ENCODE assay signal across 21 mouse cellular contexts in genomic region chr1:36098432-36098831, GRCm38 (mm10). TPM values are rescaled to one million over a fixed set of nuclear protein-coding genes. Genes with fewer than 3 reads are reported as not detected.
A peak's percentile ranks its signal among the peaks of the same experiment; 100 is the strongest.
DNase-seq lines count a peak whose midpoint lies in the region; ATAC-seq and TF ChIP-seq lines count a peak whose summit lies in the region.
"Had no signal": no experiment of that assay in that cellular context is flagged by ENCODE, and none has a peak within 500 bp of the region (broad histone marks: within the 10 kb centered on the region; RNA-seq: fewer than 3 reads in every experiment).

No protein-coding gene starts in this region.

- ATAC-seq in liver, embryonic 12.5 days, result no peak
- ATAC-seq in heart, postnatal 0 days (ENCODE audit: insufficient read depth, low read depth), result peak; percentile 54; the same call in 1 of the 2 replicates
- ATAC-seq: inflammation-experienced regulatory T-cells, adult 6 months; midbrain, embryonic 13.5 days had no signal

- 57% methylated on average over 4 of the region's 4 CpGs for WGBS in heart, adult 2 months
- WGBS in liver, embryonic 12.5 days (ENCODE audit: insufficient replicate concordance), result 86% methylated on average over 4 of the region's 4 CpGs
- WGBS in heart, postnatal 0 days, result 54% methylated on average over 4 of the region's 4 CpGs
- 90% methylated on average over 4 of the region's 4 CpGs for WGBS in forebrain, embryonic 10.5 days

- intact Hi-C loops in heart, adult 2 months (cut with DNase I), result no loop called here
- intact Hi-C loops in heart, postnatal 36 days (cut with DNase I), result no loop called here

- TF ChIP-seq EP300 in heart, adult 2 months (IDR thresholded peaks at IDR 0.05; ENCODE audit: insufficient read depth, low read depth, low read length), result 0 out of 2 replicates have a peak, but pooled peaks have one; percentile 23
- TF ChIP-seq EP300 in heart, postnatal 0 days (IDR thresholded peaks at IDR 0.05; ENCODE audit: low read depth), result no peak

- TF ChIP-seq POLR2A in heart, adult 2 months (IDR thresholded peaks at IDR 0.05; ENCODE audit: insufficient read depth, low read depth, low read length), result no peak

- no peak overlapping the region for H3K4me3 ChIP-seq in heart, adult 2 months
- H3K4me3 ChIP-seq in liver, embryonic 12.5 days, result no peak overlapping the region
- no peak overlapping the region for H3K4me3 ChIP-seq in heart, postnatal 0 days (ENCODE audit: low read depth, low read length)
- H3K4me3 ChIP-seq in forebrain, embryonic 10.5 days, result no peak overlapping the region
- H3K4me3 ChIP-seq: embryonic facial prominence, embryonic 10.5 days; forebrain, embryonic 12.5 days; hindbrain, embryonic 13.5 days; limb, embryonic 15.5 days; midbrain, embryonic 13.5 days; neural tube, embryonic 13.5 days had no signal

- no peaks in the 10 kb centered on the region for H3K9me3 ChIP-seq in liver, embryonic 12.5 days (replicated peaks)
- no peaks in the 10 kb centered on the region for H3K9me3 ChIP-seq in heart, postnatal 0 days (replicated peaks; ENCODE audit: control insufficient read depth, low read length)
- H3K9me3 ChIP-seq in forebrain, embryonic 10.5 days, result no peaks in the 10 kb centered on the region
- H3K9me3 ChIP-seq: embryonic facial prominence, embryonic 10.5 days; forebrain, embryonic 12.5 days; hindbrain, embryonic 13.5 days; limb, embryonic 15.5 days; midbrain, embryonic 13.5 days; neural tube, embryonic 13.5 days had no signal

- DNase-seq in heart, adult 2 months, result peak in 1 of 2 experiments; percentile 34
- DNase-seq in heart, postnatal 36 days, result no peak
- DNase-seq in liver, result no peak
- DNase-seq in heart, postnatal 0 days (ENCODE audit: low spot score), result no peak
- no peak for DNase-seq in ovary, postnatal 14 days (ENCODE audit: low spot score)
- DNase-seq in forebrain, embryonic 10.5 days (ENCODE audit: extremely low spot score, low spot score), result no peak
- DNase-seq: adrenal gland, adult 2 months; B cell, adult 2 months; cerebellum, adult 9-10 months; kidney, adult 9 months; kidney, postnatal 25 days; lung, postnatal 10 days; right cerebral cortex, postnatal 14 days had no signal

- no peaks in the 10 kb centered on the region for H3K36me3 ChIP-seq in heart, adult 2 months (ENCODE audit: control insufficient read depth, insufficient read depth, low read length)
- peaks cover 99% of the 10 kb centered on the region for H3K36me3 ChIP-seq in liver, embryonic 12.5 days
- peaks cover 18% of the 10 kb centered on the region for H3K36me3 ChIP-seq in heart, postnatal 0 days (replicated peaks; ENCODE audit: control insufficient read depth, insufficient read depth, low read length)
- peaks cover 99% of the 10 kb centered on the region for H3K36me3 ChIP-seq in forebrain, embryonic 10.5 days (replicated peaks)

- no peaks in the 10 kb centered on the region for H3K27me3 ChIP-seq in heart, adult 2 months (ENCODE audit: control insufficient read depth, insufficient read depth, low read length)
- H3K27me3 ChIP-seq in liver, embryonic 12.5 days (replicated peaks), result no peaks in the 10 kb centered on the region
- no peaks in the 10 kb centered on the region for H3K27me3 ChIP-seq in heart, postnatal 0 days (ENCODE audit: control insufficient read depth, insufficient read depth, low read length)
- no peaks in the 10 kb centered on the region for H3K27me3 ChIP-seq in forebrain, embryonic 10.5 days (ENCODE audit: poor library complexity, severe bottlenecking)
- H3K27me3 ChIP-seq: forebrain, embryonic 12.5 days; hindbrain, embryonic 13.5 days; limb, embryonic 15.5 days; midbrain, embryonic 13.5 days; neural tube, embryonic 13.5 days had no signal

- peaks cover 11% of the 10 kb centered on the region for H3K4me1 ChIP-seq in heart, adult 2 months (ENCODE audit: control insufficient read depth, insufficient read depth, low read length)
- peaks cover 79% of the 10 kb centered on the region for H3K4me1 ChIP-seq in liver, embryonic 12.5 days
- peaks cover 23% of the 10 kb centered on the region; the same call in 1 of the 2 replicates for H3K4me1 ChIP-seq in heart, postnatal 0 days (ENCODE audit: control insufficient read depth, insufficient read depth)
- no peaks in the 10 kb centered on the region for H3K4me1 ChIP-seq in forebrain, embryonic 10.5 days
- H3K4me1 ChIP-seq: embryonic facial prominence, embryonic 10.5 days; forebrain, embryonic 12.5 days had no signal

- no peak for TF ChIP-seq CTCF in heart, adult 2 months (IDR thresholded peaks at IDR 0.05)
- TF ChIP-seq CTCF in heart, postnatal 0 days (IDR thresholded peaks at IDR 0.05; ENCODE audit: low read depth), result no peak

- no peak overlapping the region for H3K9ac ChIP-seq in heart, adult 2 months (ENCODE audit: low read depth, low read length)
- no peak overlapping the region for H3K9ac ChIP-seq in liver, embryonic 12.5 days
- no peak overlapping the region for H3K9ac ChIP-seq in heart, postnatal 0 days (replicated peaks; ENCODE audit: low read depth, low read length)
- H3K9ac ChIP-seq: forebrain, embryonic 12.5 days; hindbrain, embryonic 13.5 days; limb, embryonic 15.5 days; midbrain, embryonic 13.5 days; neural tube, embryonic 13.5 days had no signal

- H3K79me2 ChIP-seq in heart, adult 2 months (replicated peaks; ENCODE audit: control insufficient read depth, insufficient read depth, low read length), result no peaks in the 10 kb centered on the region

- H3K27ac ChIP-seq in heart, adult 2 months, result peak overlapping the region; percentile 55
- H3K27ac ChIP-seq in liver, embryonic 12.5 days, result peak overlapping the region; percentile 99
- peak overlapping the region; percentile 36 for H3K27ac ChIP-seq in heart, postnatal 0 days (ENCODE audit: low read depth)
- no peak overlapping the region for H3K27ac ChIP-seq in forebrain, embryonic 10.5 days
- H3K27ac ChIP-seq: embryonic facial prominence, embryonic 10.5 days; forebrain, embryonic 12.5 days; hindbrain, embryonic 13.5 days; limb, embryonic 15.5 days; midbrain, embryonic 13.5 days; neural tube, embryonic 13.5 days had no signal

- no peak overlapping the region for H3K4me2 ChIP-seq in liver, embryonic 12.5 days
- no peak overlapping the region for H3K4me2 ChIP-seq in heart, postnatal 0 days (ENCODE audit: low read depth, low read length)
- H3K4me2 ChIP-seq: forebrain, embryonic 12.5 days; hindbrain, embryonic 13.5 days; limb, embryonic 15.5 days; midbrain, embryonic 13.5 days; neural tube, embryonic 13.5 days had no signal

RNA-seq across cellular contexts. Expression of gene Hs6st1, which starts 30.2 kb away (rescaled TPM):
- 10 to 100 TPM; 22.8 to 23.0 TPM for total RNA-seq in heart, adult 2 months (2021)
- polyA plus RNA-seq in heart, adult 2 months (2012; rRNA removed), result 25.3 and 28.9 TPM in 2 replicates
- 10 to 100 TPM; 21.3 to 23.1 TPM for total RNA-seq in heart, postnatal 36 days (2021)
- polyA plus RNA-seq in liver, embryonic 12.5 days (2016; fragmentation: Nextera tagmentation; extraction: Ambion mirVana), result 21.9 and 23.6 TPM in 2 replicates
- total RNA-seq in heart, postnatal 0 days (2014; rRNA removed; ENCODE audit: low replicate concordance), result 31.5 and 39.8 TPM in 2 replicates
- polyA plus RNA-seq in heart, postnatal 0 days (2015; fragmentation: Nextera tagmentation; extraction: Ambion mirVana), result 2.7 and 3.2 TPM in 2 replicates
- 4.2 TPM in 2 replicates for polyA plus RNA-seq in forebrain, embryonic 10.5 days (2016; fragmentation: Nextera tagmentation; extraction: Ambion mirVana)
